Mouse (Mus musculus) midbrain, embryonic 14.5 days (tissue): ENCODE measurements around the gene Wbp4. TPM values are rescaled to one million over a fixed set of nuclear protein-coding genes. Genes with fewer than 3 reads are reported as not detected.

ENCODE experiments used
- ATAC-seq: fragments of 200-750 bp; cut with Nextera tagmentation; 2 replicates; pipeline ENCODE4 v1.8.0; 2017; ENCODE audit warnings: moderate number of reproducible peaks, moderate library complexity; ENCODE audit not compliant: low FRiP score, low TSS enrichment
- DNase-seq: peaks from one replicate; pipeline ENCODE4 v3.0.0-alpha.2; 2015
- H3K27ac ChIP-seq: fragments of 300-500 bp; sonication (generic); replicated peaks from 2 replicates; pipeline ENCODE4 v1.5.1; 2014; ENCODE audit warnings: mild to moderate bottlenecking, low read depth, low read length, moderate library complexity
- H3K27me3 ChIP-seq: fragments of 300-500 bp; sonication (generic); 2 replicates; pipeline ENCODE4 v1.6.1; 2014; ENCODE audit warnings: low read length, control low read depth, mixed read lengths; ENCODE audit not compliant: control insufficient read depth, insufficient read depth
- H3K36me3 ChIP-seq: fragments of 300-500 bp; sonication (generic); 2 replicates; pipeline ENCODE4 v1.6.1; 2014; ENCODE audit warnings: low read length, control low read depth; ENCODE audit not compliant: control insufficient read depth, insufficient read depth
- H3K4me1 ChIP-seq: fragments of 300-500 bp; sonication (generic); 2 replicates; pipeline ENCODE4 v1.6.1; 2014; ENCODE audit warnings: mild to moderate bottlenecking, antibody characterized with exemption, low read length, control low read depth; ENCODE audit not compliant: control insufficient read depth, insufficient read depth
- H3K4me2 ChIP-seq: fragments of 300-500 bp; sonication (generic); 2 replicates; pipeline ENCODE4 v1.6.1; 2014; ENCODE audit warnings: mild to moderate bottlenecking, low read length, moderate library complexity
- H3K4me3 ChIP-seq: fragments of 300-500 bp; sonication (generic); replicated peaks from 2 replicates; pipeline ENCODE4 v1.5.1; 2014; ENCODE audit warnings: low read depth, low read length
- H3K9ac ChIP-seq: fragments of 300-500 bp; sonication (generic); replicated peaks from 2 replicates; pipeline ENCODE4 v1.6.1; 2014; ENCODE audit warnings: mild to moderate bottlenecking, low read length, moderate library complexity
- H3K9me3 ChIP-seq: fragments of 300-500 bp; sonication (generic); 2 replicates; pipeline ENCODE4 v1.6.1; 2016; ENCODE audit warnings: low read length, control low read depth, mixed read lengths; ENCODE audit not compliant: control insufficient read depth
- WGBS: fragments of 180-500 bp; shearing (Covaris S2); extraction: QIAGEN DNeasy Blood & Tissue Kit; methylation state at CpG from one replicate; pipeline ENCODE4 v1.1.7; 2014; 5-methylcytosine and 5-hydroxymethylcytosine counted together
- polyA plus RNA-seq: library from polyadenylated mRNA; unstranded; fragments of >200 nt; fragmentation: Nextera tagmentation; extraction: Ambion mirVana; gene quantifications from 2 replicates; pipeline ENCODE4 v1.2.1, GENCODE M21; 2014

Wbp4 gene
- polyA plus RNA-seq, 1 experiment from 2014 or later = 44.8 TPM

DNA sequence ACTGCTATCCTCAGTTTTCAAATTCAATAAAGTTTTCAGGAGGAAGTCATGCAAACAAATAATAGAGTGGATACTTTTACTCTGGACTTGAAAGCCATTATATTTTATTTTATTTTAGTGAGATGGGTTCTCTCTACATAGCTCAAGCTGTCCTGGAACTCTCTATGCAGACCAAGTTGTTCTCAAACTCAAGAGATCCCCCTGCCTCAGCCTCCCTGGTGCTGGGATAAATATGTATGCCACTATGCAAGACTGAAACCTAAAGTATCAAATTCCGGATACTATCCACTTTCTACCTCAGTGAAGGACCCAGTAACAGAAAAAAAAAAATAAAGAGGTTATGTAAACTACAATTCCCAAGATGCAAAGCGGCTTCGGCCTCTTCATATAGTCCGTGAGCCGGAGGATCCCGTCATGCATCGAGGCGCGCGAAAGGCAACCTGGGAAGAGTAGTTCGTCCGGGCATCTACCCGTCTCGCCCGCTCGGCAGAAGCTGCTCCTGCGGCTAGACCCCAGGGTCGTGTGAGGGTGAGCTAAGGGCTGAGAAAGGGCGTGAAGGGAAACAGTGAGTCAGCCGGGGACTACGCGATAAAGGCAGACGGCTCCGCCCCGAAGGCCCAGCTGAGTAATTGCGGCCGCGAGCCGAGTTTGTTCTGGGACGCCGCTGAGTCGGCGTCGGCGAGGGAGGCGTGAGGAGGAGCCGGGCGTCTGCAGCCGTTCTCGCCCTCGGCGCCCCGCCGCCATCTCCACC, 55.2 kb downstream of the Wbp4 start, which contains the start of gene Kbtbd7:
Kbtbd7 (plus strand) TSS at position 533 of the 751 bp plus-strand sequence.
- peak within 1 kb of the TSS; percentile 52 for H3K4me2 ChIP-seq
- ATAC-seq (peak; percentile 97), DNase-seq (peak; percentile 97)
- peak within 1 kb of the TSS; percentile 88 for H3K27ac ChIP-seq
- peak within 1 kb of the TSS; percentile 55 for H3K4me3 ChIP-seq
- H3K9me3 ChIP-seq = no peaks in the 10 kb centered on the region
- under 1% methylated on average over 43 of the region's 44 CpGs for WGBS
- H3K27me3 ChIP-seq = no peaks in the 10 kb centered on the region
- H3K36me3 ChIP-seq = peaks cover 6% of the 10 kb centered on the region
- no peaks in the 10 kb centered on the region for H3K4me1 ChIP-seq
- H3K9ac ChIP-seq = peak within 1 kb of the TSS; percentile 59

- H3K9ac ChIP-seq = no peak overlapping the region
- H3K4me3 ChIP-seq = no peak overlapping the region
- no peaks in the 10 kb centered on the region for H3K4me1 ChIP-seq
- no peak overlapping the region for H3K4me2 ChIP-seq
- DNase-seq = peak; percentile 35
- ATAC-seq = no peak
- H3K9me3 ChIP-seq = no peaks in the 10 kb centered on the region
- peaks cover 15% of the 10 kb centered on the region; the same call in 1 of the 2 replicates for H3K36me3 ChIP-seq
- 47% methylated on average over 20 of the region's 20 CpGs for WGBS
- H3K27me3 ChIP-seq = no peaks in the 10 kb centered on the region
- no peak overlapping the region for H3K27ac ChIP-seq
These were observed 61.1 kb downstream of the Wbp4 start for GRCm38 (mm10) chr14:79420083-79420685.

DNA sequence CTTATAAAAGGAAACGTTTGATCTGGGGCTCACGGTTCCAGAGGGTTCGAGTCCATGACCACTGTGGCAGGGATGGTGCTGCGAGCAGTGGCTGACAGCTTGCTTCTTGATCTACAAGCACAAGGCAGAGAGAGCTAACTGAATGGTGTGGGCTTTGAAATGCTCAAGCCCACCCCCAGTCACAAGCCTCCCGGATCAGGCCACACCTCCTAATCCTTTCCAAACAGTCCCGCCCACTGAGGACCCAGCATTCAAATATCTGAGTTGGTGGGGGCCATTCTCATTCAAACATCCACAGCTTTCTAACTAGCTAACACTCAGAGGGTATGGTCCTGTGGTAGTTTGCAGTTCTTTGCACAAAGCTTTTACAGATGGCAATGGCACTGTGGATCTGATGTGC, 68.2 kb downstream of the Wbp4 start:
- WGBS = 73% methylated on average over 6 of the region's 6 CpGs
- Histone ChIP-seq H3K9me3 (no peaks in the 10 kb centered on the region), H3K27ac (no peak overlapping the region), H3K4me2 (no peak overlapping the region), H3K4me1 (no peaks in the 10 kb centered on the region), H3K9ac (no peak overlapping the region), H3K4me3 (no peak overlapping the region), H3K27me3 (no peaks in the 10 kb centered on the region), H3K36me3 (peaks cover 27% of the 10 kb centered on the region)
- no peak for DNase-seq
- no peak for ATAC-seq

DNA sequence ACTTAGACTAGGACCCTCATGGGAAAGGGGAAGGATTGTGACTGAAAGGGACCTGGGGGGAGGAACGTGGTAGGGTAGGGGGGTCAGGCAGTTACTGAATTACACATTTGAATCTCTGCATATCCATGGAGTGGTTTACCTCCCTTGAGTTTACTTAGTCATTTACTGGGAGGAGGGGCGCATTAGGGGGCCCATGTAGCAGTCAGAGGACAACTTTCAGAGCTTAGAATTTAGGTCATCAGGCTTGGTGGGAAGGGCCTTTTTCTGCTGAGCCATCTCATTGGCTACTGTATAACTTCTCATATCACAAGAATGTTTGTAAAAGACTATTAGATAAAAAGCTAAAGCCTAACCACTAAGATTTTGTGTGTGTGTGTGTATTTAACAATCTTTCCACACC, 70.7 kb downstream of the Wbp4 start:
- Histone ChIP-seq H3K36me3 (peaks cover 24% of the 10 kb centered on the region), H3K9me3 (no peaks in the 10 kb centered on the region), H3K9ac (no peak overlapping the region), H3K27ac (no peak overlapping the region), H3K4me2 (no peak overlapping the region), H3K4me1 (no peaks in the 10 kb centered on the region), H3K4me3 (no peak overlapping the region), H3K27me3 (no peaks in the 10 kb centered on the region)
- 68% methylated on average over 2 of the region's 2 CpGs for WGBS
- ATAC-seq = no peak
- DNase-seq = no peak

Other genes starting within 250 kb of the Wbp4 start
- gene Zfp957, start 234.2 kb downstream of the Wbp4 start, polyA plus RNA-seq = not detected in 2 replicates
- gene Rgcc, start 179.9 kb downstream of the Wbp4 start, polyA plus RNA-seq = 19.9 and 25.0 TPM in 2 replicates
- gene Naa16, start 90.7 kb downstream of the Wbp4 start, polyA plus RNA-seq = 18.4 and 25.2 TPM in 2 replicates
- 12.7 and 12.9 TPM in 2 replicates for gene Mtrf1, start 83.7 kb downstream of the Wbp4 start, polyA plus RNA-seq
- gene Kbtbd7, start 55.0 kb downstream of the Wbp4 start, polyA plus RNA-seq = 21.8 and 29.8 TPM in 2 replicates
- 1.2 and 2.3 TPM in 2 replicates for gene Kbtbd6, start 29.7 kb downstream of the Wbp4 start, polyA plus RNA-seq
- gene Elf1, start 326 bp downstream of the Wbp4 start, polyA plus RNA-seq = 2.7 and 3.7 TPM in 2 replicates
- gene Sugt1, start 106.2 kb upstream of the Wbp4 start, polyA plus RNA-seq = 120 and 128 TPM in 2 replicates
- gene Cnmd, start 180.7 kb upstream of the Wbp4 start, polyA plus RNA-seq = 1.8 and 2.2 TPM in 2 replicates